Mouse (Mus musculus) lung, postnatal 0 days (tissue): ENCODE results near the gene Slc25a21.

Experiments
- CTCF ChIP-seq: IDR thresholded peaks from 2 replicates; pipeline ENCODE4 v1.5.1; 2016; ENCODE audit warnings: antibody characterized with exemption, mild to moderate bottlenecking
- EP300 ChIP-seq: IDR thresholded peaks from 2 replicates; pipeline ENCODE4 v1.6.1; 2016; ENCODE audit warnings: antibody characterized with exemption, mild to moderate bottlenecking, control low read depth

GRCm38 (mm10) chr12:56692536-56692935, 504.7 kb downstream of the Slc25a21 start:
- TF ChIP-seq CTCF = no peak
- TF ChIP-seq EP300 = no peak
